Mouse (Mus musculus): ENCODE data around the gene Rnf146. TPM values are rescaled to one million over a fixed set of nuclear protein-coding genes. Genes with fewer than 3 reads are reported as not detected.

The Rnf146 gene
- polyA plus RNA-seq, 1 experiment from 2014 or later = 25.9 TPM

DNA sequence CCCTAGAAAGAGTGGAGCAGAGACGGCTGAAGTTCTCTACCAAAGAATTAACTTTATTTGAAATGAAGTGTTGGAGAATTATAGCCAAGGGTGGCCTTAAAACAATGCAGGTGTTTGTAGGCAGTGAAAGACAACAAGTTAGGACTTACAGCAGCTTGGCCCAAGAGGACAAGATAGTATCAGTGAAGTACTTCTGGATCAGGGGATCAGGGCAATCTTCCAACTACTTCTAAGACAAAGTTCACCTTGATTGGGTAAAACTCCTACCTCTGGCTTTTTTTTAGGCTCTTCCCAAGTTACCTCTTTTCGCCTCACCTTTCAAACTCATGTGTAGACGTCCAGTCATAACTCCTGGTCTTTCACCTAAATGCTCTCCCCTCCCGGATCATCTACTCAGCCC, 60.0 kb downstream of the Rnf146 start:
- TF ChIP-seq CTCF (IDR thresholded peaks at IDR 0.05; ENCODE audit: low read depth) = no peak
- Histone ChIP-seq H3K36me3 (ENCODE audit: control insufficient read depth, insufficient read depth) (no peaks in the 10 kb centered on the region), H3K4me3 (ENCODE audit: low read depth, low read length) (no peak overlapping the region), H3K27ac (ENCODE audit: low read depth, low read length) (no peak overlapping the region), H3K27me3 (replicated peaks; ENCODE audit: control insufficient read depth, insufficient read depth, low read length) (no peaks in the 10 kb centered on the region), H3K9me3 (ENCODE audit: control insufficient read depth) (no peaks in the 10 kb centered on the region), H3K9ac (ENCODE audit: low read depth, low read length) (no peak overlapping the region), H3K4me1 (replicated peaks; ENCODE audit: control insufficient read depth, insufficient read depth, low read length) (no peaks in the 10 kb centered on the region; the same call in 1 of the 2 replicates), H3K4me2 (replicated peaks; ENCODE audit: low read depth) (no peak overlapping the region)
- 92% methylated on average over 4 of the region's 4 CpGs for WGBS
- ATAC-seq = no peak

Other genes starting within 250 kb of the Rnf146 start
- 2.2 and 2.7 TPM in 2 replicates for gene Soga3, start 218.6 kb downstream of the Rnf146 start, polyA plus RNA-seq (2015; fragmentation: Nextera tagmentation; extraction: Ambion mirVana)
- gene Gm49353, start 163.5 kb downstream of the Rnf146 start, polyA plus RNA-seq (2015; fragmentation: Nextera tagmentation; extraction: Ambion mirVana) = 0.25 TPM in 2 replicates
- 0.46 and 0.59 TPM in 2 replicates for gene 9330159F19Rik, start 150.8 kb downstream of the Rnf146 start, polyA plus RNA-seq (2015; fragmentation: Nextera tagmentation; extraction: Ambion mirVana)
- 20.3 and 23.5 TPM in 2 replicates for gene Echdc1, start 49.3 kb downstream of the Rnf146 start, polyA plus RNA-seq (2015; fragmentation: Nextera tagmentation; extraction: Ambion mirVana)
- gene Rspo3, start 173.4 kb upstream of the Rnf146 start, polyA plus RNA-seq (2015; fragmentation: Nextera tagmentation; extraction: Ambion mirVana) = 4.7 and 6.2 TPM in 2 replicates